Mouse (Mus musculus) kidney, adult 2 months (tissue): ENCODE measurements around the gene Batf3.

Experiments
- CTCF ChIP-seq: fragments of 200-500 bp; conservative IDR thresholded peaks from 2 replicates; pipeline ENCODE4 v1.5.1; 2011; ENCODE audit warnings: low read depth, mild to moderate bottlenecking, control low read depth, low read length, moderate library complexity, mixed read lengths; ENCODE audit not compliant: insufficient read depth, insufficient read length
- POLR2A ChIP-seq: fragments of 200-500 bp; IDR thresholded peaks from one replicate; pipeline ENCODE4 v1.6.1; 2011; ENCODE audit warnings: low read depth, low read length, control low read depth

DNA sequence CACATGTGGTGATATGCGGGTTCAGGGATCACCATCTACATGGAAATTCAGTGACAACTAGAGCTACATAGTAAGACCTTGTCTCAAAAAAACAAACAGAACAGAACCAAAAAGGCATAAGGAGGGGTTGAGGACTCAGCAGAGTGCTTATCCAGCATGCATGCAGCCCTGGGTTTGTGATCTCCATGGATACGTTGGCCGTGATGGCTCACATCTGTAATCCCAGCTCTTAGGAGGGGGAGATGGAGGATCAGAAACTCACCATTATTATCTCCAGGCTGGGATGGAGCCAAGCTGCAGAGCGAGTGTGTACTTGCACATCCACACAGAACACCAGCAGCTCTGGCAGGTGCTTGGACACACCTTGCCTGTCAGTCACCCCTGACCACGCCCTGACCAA, 34.6 kb downstream of the Batf3 start:
- no peak for TF ChIP-seq CTCF
- TF ChIP-seq POLR2A = no peak
